ENCODE assay signal across 8 mouse cellular contexts in genomic region chr11:80383626-80384046, GRCm38 (mm10). TPM values are rescaled to one million over a fixed set of nuclear protein-coding genes. Genes with fewer than 3 reads are reported as not detected.
A peak's percentile ranks its signal among the peaks of the same experiment; 100 is the strongest.
DNase-seq lines count a peak whose midpoint lies in the region; ATAC-seq and TF ChIP-seq lines count a peak whose summit lies in the region.

No protein-coding gene starts in this region.

- H3K27me3 ChIP-seq in embryonic facial prominence, embryonic 12.5 days: no peaks in the 10 kb centered on the region
- H3K27me3 ChIP-seq in hindbrain, postnatal 0 days (ENCODE audit: insufficient read depth, low read length): no peaks in the 10 kb centered on the region

- TF ChIP-seq CTCF in hindbrain, postnatal 0 days (IDR thresholded peaks at IDR 0.05; ENCODE audit: low read depth): no peak

- peaks cover 17% of the 10 kb centered on the region for H3K36me3 ChIP-seq in embryonic facial prominence, embryonic 12.5 days
- no peaks in the 10 kb centered on the region; the same call in 1 of the 2 replicates for H3K36me3 ChIP-seq in hindbrain, postnatal 0 days (ENCODE audit: insufficient read depth, low read length)

- H3K9me3 ChIP-seq in embryonic facial prominence, embryonic 12.5 days: no peaks in the 10 kb centered on the region
- no peaks in the 10 kb centered on the region for H3K9me3 ChIP-seq in hindbrain, postnatal 0 days (ENCODE audit: low read length)

- no peak for DNase-seq in frontal cortex, postnatal 25 days (ENCODE audit: low spot score in 2 of 2)
- peak; percentile 57 for DNase-seq in hindbrain, postnatal 0 days (ENCODE audit: low spot score)
- DNase-seq in lung, postnatal 25 days (ENCODE audit: low spot score): peak; percentile 50
- DNase-seq in thymus, postnatal 25 days: peak; percentile 55
- DNase-seq in frontal cortex, adult 2 months (ENCODE audit: extremely low spot score in 1 of 2, low spot score in 1 of 2): no peak

- peak overlapping the region; percentile 86 for H3K4me3 ChIP-seq in embryonic facial prominence, embryonic 12.5 days
- H3K4me3 ChIP-seq in hindbrain, postnatal 0 days (ENCODE audit: low read length): peak overlapping the region; percentile 60

- peaks cover 23% of the 10 kb centered on the region for H3K4me1 ChIP-seq in embryonic facial prominence, embryonic 12.5 days
- H3K4me1 ChIP-seq in hindbrain, postnatal 0 days (ENCODE audit: insufficient read depth, low read length): peaks cover 16% of the 10 kb centered on the region

- H3K4me2 ChIP-seq in embryonic facial prominence, embryonic 12.5 days (replicated peaks): no peak overlapping the region
- H3K4me2 ChIP-seq in hindbrain, postnatal 0 days (ENCODE audit: low read depth, low read length): peak overlapping the region; percentile 83

- H3K9ac ChIP-seq in embryonic facial prominence, embryonic 12.5 days: peak overlapping the region; percentile 93
- peak overlapping the region; percentile 84 for H3K9ac ChIP-seq in hindbrain, postnatal 0 days (replicated peaks; ENCODE audit: low read length)

- ATAC-seq in frontal cortex, adult (ENCODE audit: low TSS enrichment): 0 out of 2 replicates have a peak, but pooled peaks have one; percentile 6
- peak; percentile 61 for ATAC-seq in CD4-positive, CD25-positive, alpha-beta regulatory T cell, adult 4 months
- no peak for ATAC-seq in embryonic facial prominence, embryonic 12.5 days (ENCODE audit: insufficient number of reproducible peaks, insufficient read depth, low FRiP score, low TSS enrichment)
- no peak for ATAC-seq in hindbrain, postnatal 0 days

- 0% methylated on average over 20 of the region's 20 CpGs for WGBS in embryonic facial prominence, embryonic 12.5 days
- 0% methylated on average over 20 of the region's 20 CpGs for WGBS in hindbrain, postnatal 0 days

- H3K27ac ChIP-seq in embryonic facial prominence, embryonic 12.5 days: peak overlapping the region; percentile 89
- H3K27ac ChIP-seq in hindbrain, postnatal 0 days: peak overlapping the region; percentile 90

RNA-seq across cellular contexts. Expression of gene Zfp207, which starts 0.6 kb away (rescaled TPM):
- polyA plus RNA-seq in CD4-positive, CD25-positive, alpha-beta regulatory T cell, adult 4 months (2017; shearing (Covaris generic)): 100 to 1,000 TPM; 270 to 312 TPM
- polyA plus RNA-seq in embryonic facial prominence, embryonic 12.5 days (2016; fragmentation: Nextera tagmentation; extraction: Ambion mirVana): 264 and 274 TPM in 2 replicates
- total RNA-seq in hindbrain, postnatal 0 days (2014; rRNA removed): 192 and 228 TPM in 2 replicates
- 141 and 149 TPM in 2 replicates for polyA plus RNA-seq in hindbrain, postnatal 0 days (2015; fragmentation: Nextera tagmentation; extraction: Ambion mirVana)
- 154 and 162 TPM in 2 replicates for polyA plus RNA-seq in frontal cortex, adult 2 months (2012; rRNA removed)

RNA-seq across cellular contexts. Expression of gene 5730455P16Rik, which starts 5.8 kb away (rescaled TPM):
- 10 to 100 TPM; 10.4 to 15.6 TPM for polyA plus RNA-seq in CD4-positive, CD25-positive, alpha-beta regulatory T cell, adult 4 months (2017; shearing (Covaris generic))
- polyA plus RNA-seq in embryonic facial prominence, embryonic 12.5 days (2016; fragmentation: Nextera tagmentation; extraction: Ambion mirVana): 23.9 and 27.5 TPM in 2 replicates
- 22.8 and 24.2 TPM in 2 replicates for total RNA-seq in hindbrain, postnatal 0 days (2014; rRNA removed)
- 46.2 and 49.2 TPM in 2 replicates for polyA plus RNA-seq in hindbrain, postnatal 0 days (2015; fragmentation: Nextera tagmentation; extraction: Ambion mirVana)
- 27.1 and 33.0 TPM in 2 replicates for polyA plus RNA-seq in frontal cortex, adult 2 months (2012; rRNA removed)

RNA-seq across cellular contexts. Expression of gene Psmd11, which starts 44.8 kb away (rescaled TPM):
- polyA plus RNA-seq in CD4-positive, CD25-positive, alpha-beta regulatory T cell, adult 4 months (2017; shearing (Covaris generic)): 100 to 1,000 TPM; 258 to 279 TPM
- polyA plus RNA-seq in embryonic facial prominence, embryonic 12.5 days (2016; fragmentation: Nextera tagmentation; extraction: Ambion mirVana): 320 and 333 TPM in 2 replicates
- 31.2 and 35.1 TPM in 2 replicates for total RNA-seq in hindbrain, postnatal 0 days (2014; rRNA removed)
- polyA plus RNA-seq in hindbrain, postnatal 0 days (2015; fragmentation: Nextera tagmentation; extraction: Ambion mirVana): 272 and 284 TPM in 2 replicates
- polyA plus RNA-seq in frontal cortex, adult 2 months (2012; rRNA removed): 72.2 and 73.9 TPM in 2 replicates

Comparison
In these comparisons a context has a peak if more than half of its experiments do, and no peak if none do; other contexts are left out.
1. ATAC-seq: peak in frontal cortex, adult (single experiment) and CD4-positive, CD25-positive, alpha-beta regulatory T cell, adult 4 months (single experiment); none in embryonic facial prominence, embryonic 12.5 days (single experiment) and hindbrain, postnatal 0 days (single experiment).
2. DNase-seq: peak in hindbrain, postnatal 0 days (single experiment), lung, postnatal 25 days (single experiment) and thymus, postnatal 25 days (single experiment); none in frontal cortex, postnatal 25 days (0 of 2) and frontal cortex, adult 2 months (0 of 2).